Mouse (Mus musculus) midbrain, embryonic 10.5 days (tissue): ENCODE measurements at regions not wholly inside any gene's neighbourhood (a gene's known extent, or its start where the extent isn't known, plus 50 kb on each side); places are given as distances from the start of the nearest gene placed in this dataset.

Experiments used
- DNase-seq: peaks from one replicate; pipeline ENCODE4 v3.0.0-alpha.2; 2017; ENCODE audit warnings: low spot score
- H3K27ac ChIP-seq: fragments of 300-500 bp; sonication (generic); replicated peaks from 2 replicates; pipeline ENCODE4 v1.5.1; 2016; ENCODE audit warnings: mild to moderate bottlenecking
- H3K27me3 ChIP-seq: fragments of 300-500 bp; sonication (generic); 2 replicates; pipeline ENCODE4 v1.6.1; 2016; ENCODE audit warnings: low read depth, mild to moderate bottlenecking; ENCODE audit not compliant: poor library complexity, severe bottlenecking
- H3K36me3 ChIP-seq: fragments of 300-500 bp; sonication (generic); 2 replicates; pipeline ENCODE4 v1.6.1; 2016; ENCODE audit warnings: mild to moderate bottlenecking, moderate library complexity
- H3K4me1 ChIP-seq: fragments of 300-500 bp; sonication (generic); 2 replicates; pipeline ENCODE4 v1.6.1; 2016
- H3K4me3 ChIP-seq: fragments of 300-500 bp; sonication (generic); 2 replicates; pipeline ENCODE4 v1.5.1; 2016; ENCODE audit warnings: mild to moderate bottlenecking, moderate library complexity
- H3K9me3 ChIP-seq: fragments of 300-500 bp; sonication (generic); replicated peaks from 2 replicates; pipeline ENCODE4 v1.6.1; 2016; ENCODE audit warnings: mild to moderate bottlenecking
- WGBS: fragments of 180-500 bp; shearing (Covaris S2); methylation state at CpG from one replicate; pipeline ENCODE4 v1.1.7; 2016; 5-methylcytosine and 5-hydroxymethylcytosine counted together

- H3K4me1 ChIP-seq, result no peaks in the 10 kb centered on the region
- no peaks in the 10 kb centered on the region for H3K36me3 ChIP-seq
- no peak for DNase-seq
- no peaks in the 10 kb centered on the region for H3K9me3 ChIP-seq
- 87% methylated on average over 5 of the region's 5 CpGs for WGBS
- H3K27ac ChIP-seq, result no peak overlapping the region
- H3K27me3 ChIP-seq, result no peaks in the 10 kb centered on the region
- no peak overlapping the region for H3K4me3 ChIP-seq
These were observed 193.7 kb upstream of the Dph6 start for GRCm38 (mm10) chr2:114848439-114848838.

GRCm38 (mm10) chr2:114848914-114849313 lies 194.2 kb upstream of the Dph6 start:
- Histone ChIP-seq H3K9me3 (no peaks in the 10 kb centered on the region), H3K27ac (no peak overlapping the region), H3K36me3 (no peaks in the 10 kb centered on the region), H3K4me3 (no peak overlapping the region), H3K4me1 (no peaks in the 10 kb centered on the region), H3K27me3 (no peaks in the 10 kb centered on the region)
- 87% methylated on average over 2 of the region's 2 CpGs for WGBS
- DNase-seq, result no peak

- 45% methylated on average over 13 of the region's 13 CpGs for WGBS
These were observed 199.2 kb upstream of the Dph6 start for GRCm38 (mm10) chr2:114853715-114854530.

GRCm38 (mm10) chr2:114872272-114872671 lies 217.5 kb upstream of the Dph6 start:
- no peak overlapping the region for H3K4me3 ChIP-seq
- no peaks in the 10 kb centered on the region for H3K9me3 ChIP-seq
- H3K4me1 ChIP-seq, result peaks cover 4% of the 10 kb centered on the region; the same call in 1 of the 2 replicates
- no peaks in the 10 kb centered on the region for H3K36me3 ChIP-seq
- H3K27ac ChIP-seq, result no peak overlapping the region
- 72% methylated on average over 7 of the region's 7 CpGs for WGBS
- no peak for DNase-seq
- no peaks in the 10 kb centered on the region for H3K27me3 ChIP-seq

More at GRCm38 (mm10) chr2:114853715-114854530, 199.2 kb upstream of the Dph6 start:
- DNase-seq, result peak; percentile 73
- no peak overlapping the region for H3K27ac ChIP-seq
- H3K4me3 ChIP-seq, result no peak overlapping the region
- H3K9me3 ChIP-seq, result no peaks in the 10 kb centered on the region
- H3K27me3 ChIP-seq, result no peaks in the 10 kb centered on the region
- H3K36me3 ChIP-seq, result no peaks in the 10 kb centered on the region
- no peaks in the 10 kb centered on the region for H3K4me1 ChIP-seq

- H3K9me3 ChIP-seq, result no peaks in the 10 kb centered on the region
- 66% methylated on average over 4 of the region's 4 CpGs for WGBS
These were observed 218.3 kb upstream of the Dph6 start for GRCm38 (mm10) chr2:114873090-114873489.

GRCm38 (mm10) chr2:114879084-114879483 lies 224.3 kb upstream of the Dph6 start:
- Histone ChIP-seq H3K36me3 (no peaks in the 10 kb centered on the region), H3K4me1 (no peaks in the 10 kb centered on the region), H3K27ac (no peak overlapping the region), H3K27me3 (no peaks in the 10 kb centered on the region), H3K9me3 (no peaks in the 10 kb centered on the region), H3K4me3 (no peak overlapping the region)
- 73% methylated on average over 2 of the region's 2 CpGs for WGBS
- no peak for DNase-seq

More at GRCm38 (mm10) chr2:114873090-114873489, 218.3 kb upstream of the Dph6 start:
- Histone ChIP-seq H3K4me3 (no peak overlapping the region), H3K27me3 (no peaks in the 10 kb centered on the region), H3K27ac (no peak overlapping the region), H3K4me1 (peaks cover 4% of the 10 kb centered on the region; the same call in 1 of the 2 replicates), H3K36me3 (no peaks in the 10 kb centered on the region)
- DNase-seq, result no peak

GRCm38 (mm10) chr2:114879784-114880183 lies 225.0 kb upstream of the Dph6 start:
- Histone ChIP-seq H3K4me3 (no peak overlapping the region), H3K36me3 (no peaks in the 10 kb centered on the region), H3K9me3 (no peaks in the 10 kb centered on the region), H3K4me1 (no peaks in the 10 kb centered on the region), H3K27ac (no peak overlapping the region), H3K27me3 (no peaks in the 10 kb centered on the region)
- DNase-seq, result no peak
- WGBS, result 90% methylated on average over 2 of the region's 2 CpGs

GRCm38 (mm10) chr2:114885734-114886260 lies 231.0 kb upstream of the Dph6 start:
- WGBS, result 94% methylated on average over 2 of the region's 2 CpGs
- H3K9me3 ChIP-seq, result no peaks in the 10 kb centered on the region

GRCm38 (mm10) chr2:114898812-114899211 lies 244.0 kb upstream of the Dph6 start:
- no peaks in the 10 kb centered on the region for H3K9me3 ChIP-seq
- no peaks in the 10 kb centered on the region for H3K36me3 ChIP-seq
- 93% methylated on average over 2 of the region's 2 CpGs for WGBS
- no peaks in the 10 kb centered on the region for H3K27me3 ChIP-seq
- no peak overlapping the region for H3K4me3 ChIP-seq
- DNase-seq, result no peak
- H3K27ac ChIP-seq, result no peak overlapping the region
- H3K4me1 ChIP-seq, result no peaks in the 10 kb centered on the region

More at GRCm38 (mm10) chr2:114885734-114886260, 231.0 kb upstream of the Dph6 start:
- H3K4me1 ChIP-seq, result no peaks in the 10 kb centered on the region
- no peak overlapping the region for H3K27ac ChIP-seq
- no peak for DNase-seq
- no peaks in the 10 kb centered on the region for H3K36me3 ChIP-seq
- no peak overlapping the region for H3K4me3 ChIP-seq
- no peaks in the 10 kb centered on the region for H3K27me3 ChIP-seq

GRCm38 (mm10) chr2:114911845-114912500 lies 257.2 kb upstream of the Dph6 start:
- no peaks in the 10 kb centered on the region for H3K9me3 ChIP-seq
- no peak for DNase-seq
- H3K4me1 ChIP-seq, result no peaks in the 10 kb centered on the region
- no peak overlapping the region for H3K4me3 ChIP-seq
- no peak overlapping the region for H3K27ac ChIP-seq
- no peaks in the 10 kb centered on the region for H3K27me3 ChIP-seq
- 83% methylated on average over 7 of the region's 7 CpGs for WGBS
- no peaks in the 10 kb centered on the region for H3K36me3 ChIP-seq

GRCm38 (mm10) chr2:114915025-114915690 lies 260.4 kb upstream of the Dph6 start:
- H3K9me3 ChIP-seq, result no peaks in the 10 kb centered on the region
- no peak for DNase-seq
- 92% methylated on average over 6 of the region's 6 CpGs for WGBS
- no peak overlapping the region for H3K27ac ChIP-seq
- no peaks in the 10 kb centered on the region for H3K4me1 ChIP-seq
- H3K36me3 ChIP-seq, result no peaks in the 10 kb centered on the region
- H3K4me3 ChIP-seq, result no peak overlapping the region
- H3K27me3 ChIP-seq, result no peaks in the 10 kb centered on the region

GRCm38 (mm10) chr2:114918420-114919332 lies 263.9 kb upstream of the Dph6 start:
- H3K4me1 ChIP-seq, result no peaks in the 10 kb centered on the region
- no peaks in the 10 kb centered on the region for H3K27me3 ChIP-seq
- 83% methylated on average over 16 of the region's 16 CpGs for WGBS

More at GRCm38 (mm10) chr2:114918420-114919332, 263.9 kb upstream of the Dph6 start:
- H3K9me3 ChIP-seq, result no peaks in the 10 kb centered on the region
- H3K36me3 ChIP-seq, result no peaks in the 10 kb centered on the region
- no peak overlapping the region for H3K27ac ChIP-seq
- H3K4me3 ChIP-seq, result no peak overlapping the region
- DNase-seq, result no peak
